Mouse (Mus musculus) skeletal muscle tissue, adult 2 months (tissue): ENCODE measurements around the gene Stard3.

Experiments used
- DNase-seq: peaks from one replicate; pipeline ENCODE4 v3.0.0-alpha.2; 2012; ENCODE audit warnings: low read depth, low spot score

Gene Stard3

DNA sequence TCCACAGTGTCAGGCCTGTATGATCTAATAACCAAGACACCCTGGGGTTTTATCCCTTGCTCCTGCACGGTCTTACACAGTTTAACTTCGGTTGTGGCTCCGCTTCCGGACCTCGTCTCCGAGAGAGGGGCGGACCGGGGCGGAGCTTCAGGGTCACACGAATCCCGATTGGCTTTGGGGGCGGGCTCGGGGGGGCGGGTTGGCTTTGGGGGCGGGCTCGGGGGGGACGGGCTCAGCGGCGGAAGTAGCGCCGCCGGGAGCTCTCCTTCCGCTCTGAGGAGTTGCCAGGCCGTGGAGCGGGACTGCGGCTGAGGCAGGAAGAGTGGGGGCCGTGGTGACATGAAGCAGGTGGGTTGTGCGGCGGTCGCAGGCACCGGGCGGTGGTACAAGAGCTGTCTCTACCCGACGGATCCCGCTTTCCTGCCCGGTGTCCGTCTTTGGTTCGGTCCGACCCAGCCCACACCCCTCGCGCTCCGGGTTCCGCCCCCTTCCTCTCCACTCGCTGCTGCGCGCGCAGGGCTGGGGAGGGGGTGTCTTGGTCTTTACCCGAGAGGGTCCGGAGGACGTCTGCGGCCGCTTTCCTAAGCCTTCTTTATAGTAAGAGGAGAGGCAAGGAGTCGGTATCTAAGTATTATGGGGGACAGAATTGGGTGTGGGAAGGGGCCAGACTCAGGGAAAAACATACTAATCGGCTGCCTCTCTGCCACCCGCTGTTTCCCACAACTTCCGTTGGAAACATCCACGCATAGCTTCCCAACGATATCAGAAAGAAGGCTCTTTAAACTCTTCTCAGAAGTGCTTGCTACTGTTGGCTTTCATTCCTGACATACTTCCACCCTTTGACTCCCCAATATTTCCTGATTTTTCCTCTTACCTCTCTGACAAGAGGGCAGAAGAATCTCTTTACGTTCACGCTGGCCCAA lies at the start of gene Stard3:
Gene Stard3, plus strand, starts transcription at position 208 of the 923 bp plus-strand sequence.
- DNase-seq: peak; percentile 86

DNA sequence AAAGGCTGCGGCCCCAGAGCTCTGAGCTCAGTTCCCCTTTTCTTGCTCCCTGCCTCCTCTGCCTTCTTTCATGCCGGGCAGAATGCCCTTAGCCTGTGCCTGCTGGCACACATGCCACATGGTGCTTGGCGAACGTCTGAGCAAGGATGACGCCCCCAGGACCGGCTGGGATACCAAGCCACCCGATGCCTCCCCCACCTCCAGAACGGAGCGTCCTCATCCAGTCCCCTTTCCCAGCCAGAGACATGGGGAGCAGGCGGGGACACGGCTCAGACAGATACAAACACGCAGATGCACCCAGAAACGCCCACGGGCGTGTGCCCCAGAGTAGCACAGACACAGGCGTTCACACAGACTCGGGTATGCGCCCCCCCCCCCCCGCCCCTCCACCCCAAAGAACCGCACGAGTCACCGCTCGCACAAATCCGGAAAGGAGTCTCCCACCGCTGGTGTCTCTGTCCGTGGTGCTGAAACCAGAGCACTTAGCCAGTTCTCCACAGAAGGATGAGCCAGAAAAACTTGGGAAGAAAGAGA lies 44.3 kb upstream of the Stard3 start:
- peak; percentile 22 for DNase-seq

DNA sequence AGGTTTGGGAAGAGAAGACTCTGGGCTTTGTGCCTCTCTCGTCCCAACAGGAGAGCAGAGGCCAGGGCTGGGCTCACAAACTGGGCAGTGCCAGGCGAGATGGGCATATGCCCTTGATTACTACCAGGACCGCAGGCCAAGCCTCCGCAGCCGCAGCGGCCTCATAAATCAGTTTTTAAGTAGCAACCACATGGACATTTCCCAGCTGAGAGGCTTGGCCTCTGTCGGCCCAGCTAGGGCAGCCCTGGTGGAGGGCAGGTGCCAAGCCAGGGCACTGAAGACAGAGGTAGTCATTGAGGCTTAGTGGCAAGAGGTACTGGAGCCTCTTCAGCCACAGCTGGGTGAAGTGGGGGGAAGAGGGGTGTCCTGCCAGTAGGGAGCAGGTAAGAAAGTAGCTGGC lies 40.7 kb upstream of the Stard3 start:
- no peak for DNase-seq

DNA sequence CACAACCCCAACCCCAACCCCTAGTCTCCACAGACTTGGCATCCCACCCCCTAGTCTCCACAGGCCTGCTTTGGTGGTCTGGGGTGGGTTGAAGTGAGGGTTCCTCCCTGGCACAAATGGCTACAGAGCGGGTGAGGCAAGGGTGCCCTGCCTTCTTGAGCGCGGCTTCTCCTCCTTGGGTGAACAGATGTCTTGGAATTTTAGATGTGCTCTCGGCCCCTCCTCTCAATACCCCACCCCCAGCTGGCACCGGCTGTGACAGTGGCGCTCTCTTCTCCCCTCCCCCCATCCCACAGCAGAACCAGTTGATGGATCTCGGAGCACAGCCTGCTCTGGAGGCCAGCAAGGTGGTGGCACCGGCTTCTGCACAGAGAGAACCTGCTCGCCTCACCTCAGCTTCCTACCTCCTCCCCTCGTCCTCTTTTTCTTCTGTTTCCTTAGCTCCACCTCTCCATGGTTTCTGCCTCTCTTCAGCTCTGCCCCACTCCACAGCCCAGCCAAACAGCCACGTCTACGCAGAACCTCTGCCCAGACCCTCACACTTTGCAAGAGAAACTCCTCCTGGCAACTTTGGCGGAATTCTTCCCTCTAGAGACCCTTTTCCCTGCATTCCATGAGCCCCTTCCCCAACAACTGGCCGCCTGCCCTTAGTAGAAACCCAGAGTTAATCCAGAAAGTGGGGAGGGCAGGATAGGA lies 39.6 kb upstream of the Stard3 start:
- DNase-seq: no peak

DNA sequence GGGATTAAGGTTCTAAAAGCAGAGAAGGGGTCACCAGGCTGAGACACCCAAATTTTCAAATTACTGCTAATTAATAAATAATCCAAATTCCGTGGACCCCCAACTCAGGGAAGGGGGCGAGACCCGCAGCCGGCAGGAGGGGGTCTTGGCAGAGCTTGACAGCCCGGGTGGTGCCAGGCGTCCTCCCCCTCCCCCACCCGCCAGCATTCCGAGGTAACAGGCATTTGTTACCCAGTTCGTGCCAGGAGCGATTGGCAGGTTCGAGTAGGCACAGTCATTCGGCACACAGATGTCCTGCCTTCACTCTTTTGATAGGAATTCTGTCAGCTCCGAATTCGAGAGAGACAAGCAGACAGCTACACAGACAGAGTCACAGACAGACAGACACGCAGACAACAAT lies 39.0 kb upstream of the Stard3 start:
- DNase-seq: no peak

DNA sequence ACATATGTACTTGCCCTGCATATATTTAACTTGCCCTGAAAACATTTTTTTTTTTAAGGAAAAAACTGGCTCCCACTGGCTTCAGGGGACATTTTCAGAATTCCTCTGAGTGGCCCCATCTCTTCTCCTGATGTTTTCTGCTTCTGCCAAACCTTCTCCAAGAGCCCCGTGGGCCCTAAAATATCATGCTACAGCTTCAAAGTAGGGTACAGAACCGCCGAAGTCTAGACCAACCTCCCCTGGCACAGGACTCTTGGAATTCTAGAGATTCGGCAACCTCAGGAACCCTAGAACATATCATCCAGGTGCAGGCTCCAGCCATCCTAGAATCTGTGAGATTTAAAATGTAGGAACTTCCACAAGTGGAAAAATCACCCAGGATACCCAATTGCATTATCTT lies 38.6 kb upstream of the Stard3 start:
- no peak for DNase-seq

DNA sequence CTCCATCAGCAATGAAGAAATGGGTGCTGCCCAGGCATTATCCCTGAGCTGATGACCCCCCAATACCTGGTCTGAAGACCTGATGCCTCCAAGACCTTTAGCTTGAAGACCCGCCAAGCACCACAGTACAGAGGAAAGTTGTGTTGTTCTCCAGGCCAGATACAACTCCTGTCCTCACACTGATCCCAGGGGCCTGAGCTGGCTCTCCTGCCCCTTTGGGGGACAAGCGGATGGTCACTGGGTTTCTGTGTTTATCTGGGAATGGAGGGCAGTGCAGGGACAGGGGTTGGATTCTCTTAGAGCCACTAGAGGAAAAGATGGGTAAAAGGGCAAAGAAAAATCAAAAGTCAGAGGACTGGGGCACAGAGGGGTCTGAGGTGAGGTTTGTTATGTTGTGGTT lies 38.2 kb upstream of the Stard3 start:
- DNase-seq: no peak

DNA sequence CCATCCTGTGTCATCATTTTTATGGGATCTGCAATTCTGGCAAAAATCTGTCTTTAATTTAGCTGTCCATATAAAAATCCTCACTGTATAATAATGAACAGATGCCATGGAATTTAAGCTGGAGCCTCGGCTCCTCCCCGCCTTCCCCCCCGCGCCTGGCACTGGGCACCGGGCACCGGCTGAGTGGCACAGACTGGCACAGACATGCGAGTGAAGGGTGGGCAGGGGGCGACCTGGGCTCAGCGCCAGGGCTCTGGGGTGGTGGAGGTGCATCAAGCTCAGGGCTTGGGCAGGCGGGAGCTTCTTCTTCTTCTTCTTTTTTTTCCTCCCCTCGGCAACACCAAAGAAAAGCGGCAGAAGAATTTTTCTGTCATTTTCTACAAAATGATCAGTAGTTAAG lies 37.8 kb upstream of the Stard3 start:
- DNase-seq: no peak

DNA sequence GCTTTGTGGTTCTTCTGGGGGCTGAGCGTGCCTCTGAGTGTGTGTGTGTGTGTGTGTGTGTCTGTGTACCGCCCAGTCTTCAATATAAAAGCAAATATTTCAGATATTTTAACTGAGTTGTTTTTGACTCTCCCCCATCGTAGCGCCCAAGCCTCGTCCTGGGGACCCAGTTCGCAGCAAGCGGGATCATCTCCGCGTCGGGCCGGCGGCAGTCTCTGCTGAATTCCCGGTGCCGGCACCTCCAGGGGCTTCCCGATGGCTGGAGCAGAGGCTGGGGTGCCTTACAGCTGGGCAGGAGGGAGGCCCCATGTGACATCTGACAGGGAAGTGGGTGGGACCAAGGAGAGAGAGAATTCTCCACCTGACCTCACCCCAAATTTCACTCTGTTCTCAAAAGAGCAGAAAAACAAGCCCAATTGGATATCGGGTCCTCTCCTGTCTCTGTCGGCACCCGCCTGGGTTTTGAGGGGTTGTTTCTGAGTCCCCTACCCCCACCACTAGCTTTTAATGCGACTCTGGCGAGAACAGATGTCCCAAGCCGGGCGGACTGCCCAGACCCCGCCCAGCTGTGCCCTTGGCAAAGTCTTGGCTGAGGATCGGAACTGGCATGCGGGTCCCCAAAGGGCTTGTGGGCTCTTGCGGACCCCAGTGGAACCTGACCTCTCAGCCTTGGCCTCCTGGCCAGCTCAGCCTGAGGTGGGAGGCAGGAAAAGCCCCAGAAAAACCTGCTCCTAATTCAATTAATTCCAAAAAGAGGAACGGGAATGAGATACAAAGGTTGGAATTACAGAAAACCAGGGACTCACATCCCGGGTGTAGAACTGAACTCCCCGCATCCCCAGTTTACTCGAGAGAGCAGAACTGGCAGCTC lies 37.1 kb upstream of the Stard3 start:
- no peak for DNase-seq

DNA sequence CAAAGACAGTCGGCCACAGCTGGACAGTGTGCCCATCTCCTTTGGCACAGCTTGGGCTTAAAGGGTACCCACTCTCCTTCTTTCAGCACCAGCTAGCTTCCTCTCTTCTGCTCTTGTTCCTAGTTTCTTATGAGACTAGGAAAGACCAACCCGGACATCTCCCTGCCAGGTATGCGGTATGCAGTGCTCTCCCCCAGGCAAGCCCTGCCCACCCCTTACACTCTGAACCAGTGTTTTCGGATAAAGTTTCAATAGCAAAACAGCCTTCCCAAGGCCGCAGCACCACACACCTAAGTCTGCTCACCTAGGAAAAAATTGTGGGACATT lies 36.5 kb upstream of the Stard3 start:
- DNase-seq: no peak

DNA sequence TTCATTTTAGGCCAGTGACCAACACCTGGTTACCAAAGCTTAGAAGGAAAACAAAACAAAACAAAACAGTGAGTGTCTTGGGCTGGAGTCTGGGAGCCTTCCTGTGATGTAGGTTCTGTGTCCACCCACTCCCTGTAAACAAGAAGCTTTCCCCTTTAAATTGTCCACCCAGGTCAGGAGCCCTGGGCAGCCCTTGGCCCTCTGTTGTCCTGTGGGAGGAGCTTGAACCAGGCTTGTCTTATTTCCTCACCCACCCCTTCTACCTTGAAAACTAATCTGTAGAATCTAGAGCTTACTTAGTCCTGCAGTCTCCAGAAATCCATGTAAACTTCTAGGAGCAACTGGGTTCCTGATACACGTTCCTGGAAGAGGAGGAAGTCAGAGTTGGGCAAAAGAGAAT lies 36.0 kb upstream of the Stard3 start:
- DNase-seq: no peak

DNA sequence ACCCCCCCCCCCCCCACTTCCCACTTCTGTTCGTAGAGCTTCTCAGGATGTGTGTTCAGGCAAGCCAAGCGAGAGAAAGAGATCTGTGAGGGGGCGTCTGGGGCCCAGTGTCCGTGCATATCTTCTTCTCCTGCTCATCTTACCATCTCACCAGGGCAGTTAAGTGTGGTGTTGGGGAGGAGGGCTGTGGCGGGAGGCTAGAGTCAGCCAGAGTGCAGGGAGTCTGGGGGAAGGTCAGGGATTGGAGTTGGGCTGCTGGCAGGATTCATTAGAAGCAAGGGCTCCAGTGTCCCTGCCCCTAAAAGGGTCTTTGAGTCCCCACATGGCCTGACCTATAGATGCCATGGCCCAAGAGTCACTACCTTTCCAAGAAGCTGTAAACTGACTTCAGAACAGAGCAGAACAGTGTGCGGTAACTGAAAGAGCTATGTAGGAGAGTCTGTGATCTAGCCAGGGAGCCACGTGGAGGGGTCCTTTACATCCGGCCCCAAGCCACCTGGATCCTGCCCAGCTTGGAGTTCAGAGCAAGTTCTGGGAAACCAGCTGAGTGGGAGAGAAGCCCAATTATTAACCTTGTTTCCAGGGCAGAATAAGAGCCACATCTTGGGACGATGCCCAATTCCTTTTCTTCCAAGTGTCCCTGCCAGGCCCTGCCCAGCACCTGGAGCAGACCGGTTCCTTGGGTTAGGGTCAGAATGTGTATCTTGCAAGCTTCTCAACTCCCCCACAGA lies 34.9 kb upstream of the Stard3 start:
- DNase-seq: no peak

DNA sequence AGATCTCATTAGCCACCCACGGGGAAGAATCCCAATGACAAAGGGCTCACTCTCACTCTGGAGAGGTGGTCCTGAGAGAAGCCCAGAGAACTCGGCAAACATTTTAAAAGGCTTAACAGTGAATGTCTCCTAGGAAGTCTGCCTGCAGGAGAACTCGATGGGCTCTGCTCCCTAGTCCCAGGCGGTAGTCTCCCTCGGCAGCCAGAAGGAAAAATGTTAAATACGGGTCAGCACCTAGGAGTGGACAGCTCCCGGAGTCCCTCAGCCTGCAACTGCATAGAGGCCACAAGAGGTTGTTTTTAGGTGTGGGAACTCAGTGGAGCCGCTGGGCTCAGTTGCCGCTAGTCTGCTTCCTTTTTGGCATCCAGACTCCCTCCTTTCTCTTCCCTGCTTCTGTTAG lies 34.2 kb upstream of the Stard3 start:
- no peak for DNase-seq

DNA sequence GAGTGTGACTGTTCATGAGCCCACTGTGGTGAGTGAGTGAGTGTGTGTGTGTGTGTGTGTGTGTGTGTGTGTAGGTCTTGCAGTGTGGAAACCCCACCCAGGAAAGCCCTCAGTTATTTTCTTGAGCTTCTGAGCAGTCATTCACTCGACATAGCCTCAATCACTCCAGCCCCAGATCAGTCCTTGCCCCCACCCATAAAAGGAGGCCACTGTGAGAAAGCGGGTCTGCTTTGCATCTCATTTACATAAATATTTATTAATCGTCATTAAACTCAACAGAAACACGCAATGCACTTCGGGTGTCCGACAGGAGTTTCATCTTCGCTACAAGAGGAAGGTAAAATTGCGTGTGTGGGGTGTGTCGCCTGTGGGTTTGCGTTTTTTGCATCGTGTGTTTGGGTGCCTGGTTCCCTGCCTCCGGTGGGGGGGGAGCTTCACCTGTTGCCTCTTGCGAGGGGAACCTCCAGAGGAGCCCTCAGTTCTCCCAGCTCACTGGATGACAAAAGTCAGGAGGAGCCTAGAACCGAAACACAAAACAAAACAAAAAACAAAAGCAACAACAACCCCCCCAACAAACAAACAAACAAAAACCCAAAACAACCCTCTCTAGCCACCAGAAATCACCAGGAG lies 32.9 kb upstream of the Stard3 start:
- no peak for DNase-seq

DNA sequence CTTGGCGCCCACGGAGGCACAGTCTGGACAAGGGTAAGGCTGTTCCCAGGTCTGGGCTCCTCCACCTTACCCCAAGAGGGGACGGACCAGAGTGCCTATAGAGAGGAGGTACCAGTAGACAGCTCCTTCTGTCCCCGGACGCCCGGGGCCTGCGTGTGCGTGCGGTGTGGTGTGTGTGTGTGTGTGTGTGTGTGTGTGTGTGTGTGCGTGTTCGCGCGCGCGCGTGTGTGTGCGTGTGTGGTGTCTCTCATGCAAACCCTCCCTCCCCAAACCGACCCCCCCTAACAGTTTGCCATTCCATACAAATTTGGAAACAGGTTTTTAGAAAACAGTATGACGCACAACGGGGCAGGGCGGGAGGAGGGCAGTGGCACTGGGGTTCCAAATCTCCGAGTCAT lies 32.3 kb upstream of the Stard3 start:
- DNase-seq: no peak

DNA sequence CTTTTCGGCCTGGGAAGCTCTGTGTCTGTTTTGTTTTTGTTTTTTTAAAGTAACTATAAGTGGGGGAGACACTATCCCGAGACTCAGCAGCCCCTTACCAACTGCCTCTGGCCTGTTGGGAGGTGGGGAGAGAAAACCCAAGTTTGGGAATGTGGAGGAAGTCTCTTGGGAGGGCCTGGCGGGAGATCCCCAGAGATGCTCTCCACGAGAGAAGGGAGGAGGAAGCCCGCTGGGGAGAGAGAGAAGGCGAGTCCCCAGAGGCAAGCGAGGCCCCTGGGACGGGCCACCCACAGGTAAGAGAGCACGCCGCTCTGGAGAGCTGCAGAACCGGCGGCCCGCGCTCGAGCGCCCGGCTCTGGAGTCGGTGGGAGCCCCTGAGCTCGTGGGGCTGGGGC lies 31.4 kb upstream of the Stard3 start:
- no peak for DNase-seq

DNA sequence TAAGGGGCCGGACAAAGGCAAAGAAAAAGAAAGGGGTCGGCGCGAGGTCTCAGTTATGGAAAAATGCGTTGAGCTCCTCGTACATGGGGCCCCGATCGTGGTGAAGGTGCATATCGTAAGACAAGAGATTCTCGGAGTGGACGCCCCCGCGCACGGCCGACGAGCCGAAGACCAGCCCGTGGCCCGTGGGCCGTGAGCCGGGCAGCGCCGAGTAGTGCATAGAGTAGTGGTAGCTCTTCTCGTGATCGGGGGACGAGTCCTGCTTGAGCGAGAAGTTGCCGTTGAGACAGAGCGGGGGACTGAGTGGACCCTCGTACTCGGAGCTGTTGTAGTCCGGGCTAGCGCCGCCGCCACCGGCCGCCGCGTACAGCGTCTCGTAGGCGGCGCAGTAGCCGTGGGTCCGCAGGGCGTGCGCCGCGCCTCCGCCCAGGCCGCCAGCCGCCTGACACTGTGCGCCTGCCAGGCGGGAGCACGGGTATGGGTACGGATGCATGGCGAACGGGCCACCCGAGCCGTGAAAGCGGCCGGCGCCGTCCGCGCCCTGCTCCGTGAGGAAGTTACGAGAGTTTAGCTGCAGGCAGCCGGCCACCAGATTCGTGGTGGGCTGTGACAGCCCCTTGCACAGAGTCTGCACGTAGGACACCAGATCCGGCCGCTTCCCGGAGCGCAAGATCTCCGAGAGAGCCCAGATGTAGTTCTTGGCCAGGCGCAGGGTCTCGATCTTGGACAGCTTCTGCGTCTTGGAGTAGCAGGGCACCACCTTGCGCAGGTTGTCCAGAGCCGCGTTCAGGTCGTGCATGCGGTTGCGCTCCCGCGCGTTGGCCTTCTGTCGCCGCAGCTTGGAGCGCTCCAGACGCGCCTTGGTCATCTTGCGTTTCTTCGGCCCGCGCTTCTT lies 30.8 kb upstream of the Stard3 start:
- DNase-seq: no peak

DNA sequence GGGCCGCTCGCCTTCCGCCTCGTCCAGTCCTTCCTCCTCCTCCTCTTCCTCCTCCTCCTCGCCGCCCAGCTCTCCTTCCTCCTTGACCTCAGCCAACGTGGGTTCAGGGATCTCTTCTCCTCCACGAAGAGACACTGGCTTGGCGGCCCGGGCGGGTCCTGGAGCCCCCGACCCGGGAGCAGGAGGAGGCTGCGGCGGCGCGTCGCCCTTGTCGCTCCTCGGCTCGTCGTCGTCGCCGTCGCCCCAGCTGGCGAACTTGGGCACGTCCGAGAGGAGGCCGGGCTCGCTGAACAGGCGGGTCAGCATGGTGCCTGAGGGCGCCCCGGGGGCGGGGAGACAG lies 30.2 kb upstream of the Stard3 start:
- no peak for DNase-seq

DNA sequence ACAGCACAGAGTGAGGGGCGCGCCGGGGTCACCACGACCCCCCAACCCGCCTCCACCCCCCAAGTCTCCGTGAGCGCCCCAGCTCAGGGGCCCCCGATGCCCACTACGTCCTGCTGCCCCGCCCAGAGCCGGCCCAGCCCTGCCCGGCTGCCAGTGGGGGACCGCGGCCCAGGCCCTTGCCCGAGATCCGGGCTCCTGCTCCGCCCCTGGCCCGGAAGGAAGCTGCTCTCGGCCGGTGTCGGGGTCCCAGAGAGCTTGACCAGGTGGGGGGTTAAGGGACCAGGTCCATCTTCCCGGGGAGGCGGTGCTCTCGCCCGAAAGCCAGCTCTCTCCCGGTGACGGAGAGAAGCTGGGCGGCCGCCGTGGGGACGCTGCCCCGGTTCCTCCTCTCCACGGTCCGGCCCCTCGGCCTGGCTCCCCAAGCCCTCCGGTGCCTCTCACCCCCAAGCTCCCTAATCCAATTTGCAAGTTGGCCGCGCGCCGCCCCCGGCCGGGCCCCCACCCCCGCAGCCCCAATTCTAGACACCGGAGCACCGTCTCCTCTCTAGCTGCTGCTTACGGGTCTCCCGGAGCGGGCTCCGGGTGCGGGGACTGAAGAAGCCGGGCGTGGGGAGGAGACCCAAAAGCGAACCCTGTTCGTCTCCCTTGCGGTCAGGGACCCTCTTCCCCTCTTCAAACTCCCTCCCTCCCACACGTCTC lies 29.6 kb upstream of the Stard3 start:
- DNase-seq: no peak
